11 mouse cellular contexts compared by ENCODE assay signal in genomic region chr4:107084343-107084742, GRCm38 (mm10). TPM values are rescaled to one million over a fixed set of nuclear protein-coding genes. Genes with fewer than 3 reads are reported as not detected.
DNase-seq lines count a peak whose midpoint lies in the region; ATAC-seq and TF ChIP-seq lines count a peak whose summit lies in the region.
"Had no signal": no experiment of that assay in that cellular context is flagged by ENCODE, and none has a peak within 500 bp of the region (broad histone marks: within the 10 kb centered on the region; RNA-seq: fewer than 3 reads in every experiment).

No protein-coding gene starts in this region.

- H3K4me3 ChIP-seq in heart, postnatal 0 days (ENCODE audit: low read depth, low read length): no peak overlapping the region
- H3K4me3 ChIP-seq in forebrain, embryonic 15.5 days: no peak overlapping the region
- H3K4me3 ChIP-seq in midbrain, embryonic 11.5 days (ENCODE audit: low read depth, low read length): no peak overlapping the region

- no peak for TF ChIP-seq CTCF in heart, postnatal 0 days (IDR thresholded peaks at IDR 0.05; ENCODE audit: low read depth)

- H3K4me2 ChIP-seq in heart, postnatal 0 days (ENCODE audit: low read depth, low read length): no peak overlapping the region
- no peak overlapping the region for H3K4me2 ChIP-seq in forebrain, embryonic 15.5 days (replicated peaks)
- H3K4me2 ChIP-seq in midbrain, embryonic 11.5 days: no peak overlapping the region; the same call in 1 of the 2 replicates

- H3K9ac ChIP-seq in heart, postnatal 0 days (replicated peaks; ENCODE audit: low read depth, low read length): no peak overlapping the region
- H3K9ac ChIP-seq in forebrain, embryonic 15.5 days (replicated peaks): no peak overlapping the region
- H3K9ac ChIP-seq in midbrain, embryonic 11.5 days (ENCODE audit: low read length): peak overlapping the region; percentile 17; the same call in 1 of the 2 replicates

- H3K36me3 ChIP-seq in heart, postnatal 0 days (replicated peaks; ENCODE audit: control insufficient read depth, insufficient read depth, low read length): no peaks in the 10 kb centered on the region
- H3K36me3 ChIP-seq in forebrain, embryonic 15.5 days: no peaks in the 10 kb centered on the region
- no peaks in the 10 kb centered on the region for H3K36me3 ChIP-seq in midbrain, embryonic 11.5 days (ENCODE audit: control insufficient read depth, insufficient read depth, low read length)

- H3K27me3 ChIP-seq in heart, postnatal 0 days (ENCODE audit: control insufficient read depth, insufficient read depth, low read length): no peaks in the 10 kb centered on the region
- H3K27me3 ChIP-seq in forebrain, embryonic 15.5 days: no peaks in the 10 kb centered on the region
- no peaks in the 10 kb centered on the region for H3K27me3 ChIP-seq in midbrain, embryonic 11.5 days (ENCODE audit: control insufficient read depth, insufficient read depth, low read length)

- ATAC-seq in heart, postnatal 0 days (ENCODE audit: insufficient read depth, low read depth): peak; percentile 21; the same call in 1 of the 2 replicates
- peak; percentile 16; the same call in 1 of the 2 replicates for ATAC-seq in forebrain, embryonic 15.5 days (replicated peaks)
- peak; percentile 73 for ATAC-seq in midbrain, embryonic 11.5 days (ENCODE audit: low FRiP score)
- ATAC-seq in monocyte, adult 5-6 weeks (replicated peaks; ENCODE audit: insufficient number of reproducible peaks, low FRiP score, low TSS enrichment, poor library complexity, severe bottlenecking): no peak

- intact Hi-C loops in heart, postnatal 14 days (cut with DNase I): no loop called here

- no peaks in the 10 kb centered on the region for H3K9me3 ChIP-seq in heart, postnatal 0 days (replicated peaks; ENCODE audit: control insufficient read depth, low read length)
- no peaks in the 10 kb centered on the region for H3K9me3 ChIP-seq in forebrain, embryonic 15.5 days
- no peaks in the 10 kb centered on the region for H3K9me3 ChIP-seq in midbrain, embryonic 11.5 days (ENCODE audit: control insufficient read depth, low read length)

- TF ChIP-seq EP300 in heart, postnatal 0 days (IDR thresholded peaks at IDR 0.05; ENCODE audit: low read depth): no peak

- DNase-seq in heart, postnatal 0 days (ENCODE audit: low spot score): no peak
- no peak for DNase-seq in heart, postnatal 14 days
- peak; percentile 70 for DNase-seq in adrenal gland, postnatal 10 days
- no peak for DNase-seq in midbrain, embryonic 11.5 days (ENCODE audit: low spot score, missing footprints)
- no peak for DNase-seq in ovary, postnatal 14 days (ENCODE audit: low spot score)
- DNase-seq in urinary bladder, postnatal 10 days (ENCODE audit: low spot score): no peak
- DNase-seq: cerebellum, adult 8-10 months had no signal

- no peak overlapping the region for H3K27ac ChIP-seq in heart, postnatal 0 days (ENCODE audit: low read depth)
- peak overlapping the region; percentile 65 for H3K27ac ChIP-seq in forebrain, embryonic 15.5 days (replicated peaks)
- H3K27ac ChIP-seq in midbrain, embryonic 11.5 days (ENCODE audit: low read depth, low read length): peak overlapping the region; percentile 81

- 23% methylated on average over 1 of the region's 1 CpGs for WGBS in heart, postnatal 0 days
- 27% methylated on average over 1 of the region's 1 CpGs for WGBS in forebrain, embryonic 15.5 days
- WGBS in midbrain, embryonic 11.5 days: 13% methylated on average over 1 of the region's 1 CpGs

- peaks cover 4% of the 10 kb centered on the region; the same call in 1 of the 2 replicates for H3K4me1 ChIP-seq in heart, postnatal 0 days (ENCODE audit: control insufficient read depth, insufficient read depth)
- peaks cover 11% of the 10 kb centered on the region for H3K4me1 ChIP-seq in forebrain, embryonic 15.5 days
- peaks cover 26% of the 10 kb centered on the region for H3K4me1 ChIP-seq in midbrain, embryonic 11.5 days (ENCODE audit: control insufficient read depth, insufficient read depth, low read length)

RNA-seq across cellular contexts. Expression of gene Cdcp2, which starts 12.3 kb away (rescaled TPM):
- total RNA-seq in heart, postnatal 0 days (2014; rRNA removed; ENCODE audit: low replicate concordance): not detected in 2 replicates
- not detected in 2 replicates for polyA plus RNA-seq in heart, postnatal 0 days (2015; fragmentation: Nextera tagmentation; extraction: Ambion mirVana)
- not detected for total RNA-seq in heart, postnatal 14 days (2021)
- under 1 TPM in 1 of 2 experiments, not detected in 1; 0.12 TPM for total RNA-seq in adrenal gland, postnatal 10 days (2021)
- not detected in 2 replicates for polyA plus RNA-seq in forebrain, embryonic 15.5 days (2015; fragmentation: Nextera tagmentation; extraction: Ambion mirVana)
- polyA plus RNA-seq in midbrain, embryonic 11.5 days (2014; fragmentation: Nextera tagmentation; extraction: Ambion mirVana): 0.11 and 0.29 TPM in 2 replicates
- not detected in 3 replicates for total RNA-seq in monocyte, adult 5-6 weeks (2017)
- polyA plus RNA-seq: frontal cortex, adult 2 months; stomach, embryonic 16.5 days had no signal

RNA-seq across cellular contexts. Expression of gene Cyb5rl, which starts 17.6 kb away (rescaled TPM):
- total RNA-seq in heart, postnatal 0 days (2014; rRNA removed; ENCODE audit: low replicate concordance): 2.4 and 33.0 TPM in 2 replicates
- polyA plus RNA-seq in heart, postnatal 0 days (2015; fragmentation: Nextera tagmentation; extraction: Ambion mirVana): 5.0 and 5.8 TPM in 2 replicates
- 10 to 100 TPM; 11.7 to 14.5 TPM for total RNA-seq in heart, postnatal 14 days (2021)
- 10 to 100 TPM; 14.8 to 20.1 TPM for total RNA-seq in adrenal gland, postnatal 10 days (2021)
- polyA plus RNA-seq in forebrain, embryonic 15.5 days (2015; fragmentation: Nextera tagmentation; extraction: Ambion mirVana): 2.8 and 3.6 TPM in 2 replicates
- 5.6 TPM in 2 replicates for polyA plus RNA-seq in midbrain, embryonic 11.5 days (2014; fragmentation: Nextera tagmentation; extraction: Ambion mirVana)
- 0.64 to 7.9 TPM (median 1.5 TPM) in 3 replicates for total RNA-seq in monocyte, adult 5-6 weeks (2017)

RNA-seq across cellular contexts. Expression of gene Mrpl37, which starts 17.7 kb away (rescaled TPM):
- 59.9 and 66.0 TPM in 2 replicates for total RNA-seq in heart, postnatal 0 days (2014; rRNA removed; ENCODE audit: low replicate concordance)
- polyA plus RNA-seq in heart, postnatal 0 days (2015; fragmentation: Nextera tagmentation; extraction: Ambion mirVana): 87.3 and 89.5 TPM in 2 replicates
- total RNA-seq in heart, postnatal 14 days (2021): 10 to 100 TPM; 90.0 to 98.9 TPM
- total RNA-seq in adrenal gland, postnatal 10 days (2021): 100 to 1,000 TPM in 1 of 2 experiments, 10 to 100 TPM in 1; 99.3 to 119 TPM
- 76.1 and 80.6 TPM in 2 replicates for polyA plus RNA-seq in forebrain, embryonic 15.5 days (2015; fragmentation: Nextera tagmentation; extraction: Ambion mirVana)
- polyA plus RNA-seq in midbrain, embryonic 11.5 days (2014; fragmentation: Nextera tagmentation; extraction: Ambion mirVana): 106 and 112 TPM in 2 replicates
- 11.1 to 25.7 TPM (median 18.3 TPM) in 3 replicates for total RNA-seq in monocyte, adult 5-6 weeks (2017)
